Mouse (Mus musculus): ENCODE measurements around the gene Tes.

DNA sequence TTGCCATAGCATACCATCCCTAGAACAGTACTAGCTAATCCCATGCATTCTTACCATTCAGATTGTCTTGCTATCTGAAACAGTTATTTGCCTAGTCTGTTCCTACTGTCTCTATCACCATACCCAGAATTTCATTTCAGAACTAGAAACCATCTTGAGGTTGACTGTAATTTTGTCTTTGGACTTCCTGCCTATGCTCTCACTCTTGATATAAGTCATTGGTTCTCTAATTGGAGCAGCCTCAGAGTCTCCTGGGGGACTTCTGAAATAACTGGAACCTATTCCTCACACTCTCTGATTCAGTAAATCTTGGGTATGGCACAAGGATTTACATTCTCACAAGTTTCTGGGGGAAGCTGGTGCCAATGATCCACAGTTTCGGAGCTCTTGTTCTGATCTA, 47.1 kb downstream of the Tes start:
- no peak for TF ChIP-seq HCFC1 (IDR thresholded peaks at IDR 0.05; ENCODE audit: borderline replicate concordance, insufficient read depth, low read length)
- no peak for TF ChIP-seq CHD2 (IDR thresholded peaks at IDR 0.05; ENCODE audit: low read depth, low read length)
- no peak for TF ChIP-seq ZC3H11A (IDR thresholded peaks at IDR 0.05; ENCODE audit: borderline replicate concordance, low read depth, low read length)
- no peak for TF ChIP-seq ZNF384 (IDR thresholded peaks at IDR 0.05; ENCODE audit: low read depth, low read length)
- TF ChIP-seq MAFK (IDR thresholded peaks at IDR 0.05; ENCODE audit: insufficient read depth, low read depth, low read length), result no peak

Measured in ES-E14 (cell line).